21 mouse cellular contexts compared by ENCODE assay signal in the genomic region with DNA sequence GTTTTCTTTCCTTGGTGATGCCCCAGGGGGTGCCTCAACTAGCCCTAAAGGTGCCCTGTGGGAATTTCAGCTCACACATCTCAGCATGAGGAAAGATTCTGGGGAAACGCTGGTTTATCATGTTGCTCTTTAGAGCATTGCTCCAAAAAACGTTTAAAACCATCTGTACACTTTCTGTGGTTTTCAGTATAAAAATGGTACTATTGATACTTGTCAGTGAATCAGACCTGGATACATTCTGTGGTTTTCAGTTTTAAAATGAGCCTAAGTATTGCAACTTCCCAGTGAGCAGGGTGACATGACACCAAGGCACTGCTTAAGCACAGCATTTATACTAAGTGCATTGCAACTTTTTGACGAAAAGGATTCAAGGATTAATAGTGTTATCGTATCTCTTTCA.
DNase-seq lines count a peak whose midpoint lies in the region; ATAC-seq lines count a peak whose summit lies in the region.
"Had no signal": no experiment of that assay in that cellular context is flagged by ENCODE, and none has a peak within 500 bp of the region (broad histone marks: within the 10 kb centered on the region; RNA-seq: fewer than 3 reads in every experiment).

No protein-coding gene starts in this region.

- DNase-seq in CD4-positive, CD25-positive, alpha-beta regulatory T cell, adult 2 months (ENCODE audit: low read depth, low spot score): peak; percentile 22
- peak; percentile 47 for DNase-seq in CD4-positive helper T cell, adult 2 months (ENCODE audit: low read depth, low spot score)
- peak; percentile 66 for DNase-seq in induced T-regulatory cell, adult 2 months (ENCODE audit: low read depth)
- no peak for DNase-seq in lung, postnatal 14 days
- DNase-seq in c-Kit-positive CD71-positive TER-119-positive erythroid progenitor cells, embryonic 14.5 days (ENCODE audit: low spot score): no peak
- no peak for DNase-seq in frontal cortex, adult 2 months (ENCODE audit: extremely low spot score in 1 of 2, low spot score in 1 of 2)
- DNase-seq: adrenal gland, postnatal 25 days; cerebellum, adult 2 months; cerebellum, postnatal 14 days; gastrocnemius, postnatal 14 days; heart, postnatal 14 days; kidney, adult 9 months; kidney, postnatal 10 days; lung, adult 2 months; lung, postnatal 10 days; midbrain, embryonic 14.5 days; right cerebral cortex, postnatal 25 days; thymus, postnatal 14 days had no signal

- ATAC-seq in CD4-positive, CD25-positive, alpha-beta regulatory T cell, adult 4 months: no peak
- ATAC-seq: intestine, postnatal 0 days; liver, embryonic 12.5 days had no signal

Comparison
In these comparisons a context has a peak if more than half of its experiments do, and no peak if none do; other contexts are left out.
1. DNase-seq: peak in CD4-positive, CD25-positive, alpha-beta regulatory T cell, adult 2 months (single experiment), CD4-positive helper T cell, adult 2 months (single experiment) and induced T-regulatory cell, adult 2 months (single experiment); none in lung, postnatal 14 days (single experiment), c-Kit-positive CD71-positive TER-119-positive erythroid progenitor cells, embryonic 14.5 days (single experiment) and frontal cortex, adult 2 months (0 of 2).